Mouse (Mus musculus): ENCODE results near the gene Lamc1. TPM values are rescaled to one million over a fixed set of nuclear protein-coding genes. Genes with fewer than 3 reads are reported as not detected.

Lamc1 gene
- polyA plus RNA-seq, 1 experiment, result 13.0 TPM

DNA sequence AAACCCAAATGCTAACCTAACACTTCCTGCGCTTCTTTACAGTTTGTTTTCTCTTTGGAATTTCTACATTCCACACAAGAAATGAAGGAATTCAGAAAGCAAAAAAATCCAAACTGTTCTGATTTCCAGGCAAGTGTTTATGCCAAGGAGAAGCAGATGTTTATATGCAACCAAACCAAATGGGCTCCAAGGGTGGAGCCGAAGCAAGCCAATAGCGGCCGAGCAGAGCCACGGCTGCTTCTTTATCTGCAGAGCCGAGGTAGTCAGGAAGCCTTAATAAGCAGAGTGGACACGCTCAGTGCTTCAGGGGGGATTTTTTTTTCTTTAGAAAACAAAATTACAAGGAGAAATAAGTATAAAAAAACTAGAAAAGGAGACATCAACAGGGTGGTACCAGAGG is 91.2 kb downstream of the Lamc1 start:
- H3K4me3 ChIP-seq (ENCODE audit: extremely low read depth, insufficient read depth, insufficient read length), result no peak overlapping the region
- H3K27me3 ChIP-seq (ENCODE audit: control insufficient read depth, insufficient read depth, low read length), result no peaks in the 10 kb centered on the region
- no peak overlapping the region for H3K27ac ChIP-seq (ENCODE audit: insufficient read depth, low read length)
- no peaks in the 10 kb centered on the region for H3K4me1 ChIP-seq (ENCODE audit: control insufficient read depth, insufficient read depth, insufficient read length)
- WGBS, result 92% methylated on average over 7 of the region's 7 CpGs
- H3K36me3 ChIP-seq (ENCODE audit: control insufficient read depth, insufficient read depth, low read length), result peaks cover 25% of the 10 kb centered on the region
- no peak for DNase-seq (ENCODE audit: low read depth in 1 of 2, low spot score in 2 of 2)
- TF ChIP-seq CTCF (IDR thresholded peaks at IDR 0.05; ENCODE audit: extremely low read depth, insufficient read depth, insufficient read length, insufficient replicate concordance), result no peak
- TF ChIP-seq POLR2A (IDR thresholded peaks at IDR 0.05; ENCODE audit: low read depth, low read length), result no peak

- no peaks in the 10 kb centered on the region for H3K27me3 ChIP-seq (ENCODE audit: control insufficient read depth, insufficient read depth, low read length)
- H3K36me3 ChIP-seq (ENCODE audit: control insufficient read depth, insufficient read depth, low read length), result peaks cover 20% of the 10 kb centered on the region
- no peaks in the 10 kb centered on the region for H3K4me1 ChIP-seq (ENCODE audit: control insufficient read depth, insufficient read depth, insufficient read length)
- no peak overlapping the region for H3K27ac ChIP-seq (ENCODE audit: insufficient read depth, low read length)
- 79% methylated on average over 4 of the region's 4 CpGs for WGBS
- no peak overlapping the region for H3K4me3 ChIP-seq (ENCODE audit: extremely low read depth, insufficient read depth, insufficient read length)
- DNase-seq (ENCODE audit: low read depth in 1 of 2, low spot score in 2 of 2), result no peak
- TF ChIP-seq CTCF (IDR thresholded peaks at IDR 0.05; ENCODE audit: extremely low read depth, insufficient read depth, insufficient read length, insufficient replicate concordance) (no peak), POLR2A (IDR thresholded peaks at IDR 0.05; ENCODE audit: low read depth, low read length) (no peak)
Observed at GRCm38 (mm10) chr1:153235576-153235975, 97.0 kb downstream of the Lamc1 start.

- H3K4me1 ChIP-seq (ENCODE audit: control insufficient read depth, insufficient read depth, insufficient read length), result no peaks in the 10 kb centered on the region
- no peak overlapping the region for H3K4me3 ChIP-seq (ENCODE audit: extremely low read depth, insufficient read depth, insufficient read length)
- WGBS, result 91% methylated on average over 9 of the region's 9 CpGs
- H3K27ac ChIP-seq (ENCODE audit: insufficient read depth, low read length), result no peak overlapping the region
- TF ChIP-seq POLR2A (IDR thresholded peaks at IDR 0.05; ENCODE audit: low read depth, low read length) (no peak), CTCF (IDR thresholded peaks at IDR 0.05; ENCODE audit: extremely low read depth, insufficient read depth, insufficient read length, insufficient replicate concordance) (no peak)
- H3K27me3 ChIP-seq (ENCODE audit: control insufficient read depth, insufficient read depth, low read length), result no peaks in the 10 kb centered on the region
- H3K36me3 ChIP-seq (ENCODE audit: control insufficient read depth, insufficient read depth, low read length), result peaks cover 16% of the 10 kb centered on the region
- no peak for DNase-seq (ENCODE audit: low read depth in 1 of 2, low spot score in 2 of 2)
Observed at GRCm38 (mm10) chr1:153231681-153232080, 100.9 kb downstream of the Lamc1 start.

DNA sequence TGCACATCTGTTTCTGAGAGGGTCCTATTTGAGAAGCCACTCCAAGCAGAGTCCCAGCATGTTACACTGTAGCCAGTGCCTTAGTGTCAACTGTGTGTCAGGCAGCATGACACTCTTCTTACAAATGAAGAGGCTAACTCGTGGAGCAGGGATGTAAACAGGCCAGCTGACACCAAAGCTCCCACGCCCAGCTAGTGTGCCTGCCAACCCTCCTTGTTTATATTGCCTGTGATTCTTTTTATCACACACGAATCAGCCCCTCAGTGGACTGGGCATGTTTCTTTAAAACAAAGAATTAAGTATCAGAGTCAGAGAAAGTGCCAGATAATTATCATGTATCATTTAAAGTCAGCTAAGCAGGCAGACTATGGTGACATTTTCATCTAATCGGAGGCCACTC is 104.7 kb downstream of the Lamc1 start:
- no peak for DNase-seq (ENCODE audit: low read depth in 1 of 2, low spot score in 2 of 2)
- Histone ChIP-seq H3K27ac (ENCODE audit: insufficient read depth, low read length) (no peak overlapping the region), H3K4me1 (ENCODE audit: control insufficient read depth, insufficient read depth, insufficient read length) (no peaks in the 10 kb centered on the region), H3K36me3 (ENCODE audit: control insufficient read depth, insufficient read depth, low read length) (peaks cover 17% of the 10 kb centered on the region), H3K27me3 (ENCODE audit: control insufficient read depth, insufficient read depth, low read length) (no peaks in the 10 kb centered on the region), H3K4me3 (ENCODE audit: extremely low read depth, insufficient read depth, insufficient read length) (no peak overlapping the region)
- TF ChIP-seq CTCF (IDR thresholded peaks at IDR 0.05; ENCODE audit: extremely low read depth, insufficient read depth, insufficient read length, insufficient replicate concordance) (no peak), POLR2A (IDR thresholded peaks at IDR 0.05; ENCODE audit: low read depth, low read length) (no peak)
- WGBS, result 89% methylated on average over 4 of the region's 4 CpGs

- Histone ChIP-seq H3K4me3 (ENCODE audit: extremely low read depth, insufficient read depth, insufficient read length) (no peak overlapping the region), H3K4me1 (ENCODE audit: control insufficient read depth, insufficient read depth, insufficient read length) (no peaks in the 10 kb centered on the region), H3K36me3 (ENCODE audit: control insufficient read depth, insufficient read depth, low read length) (peaks cover 15% of the 10 kb centered on the region), H3K27ac (ENCODE audit: insufficient read depth, low read length) (no peak overlapping the region), H3K27me3 (ENCODE audit: control insufficient read depth, insufficient read depth, low read length) (no peaks in the 10 kb centered on the region)
- no peak for TF ChIP-seq POLR2A (IDR thresholded peaks at IDR 0.05; ENCODE audit: low read depth, low read length)
- no peak for TF ChIP-seq CTCF (IDR thresholded peaks at IDR 0.05; ENCODE audit: extremely low read depth, insufficient read depth, insufficient read length, insufficient replicate concordance)
- 87% methylated on average over 8 of the region's 8 CpGs for WGBS
- no peak for DNase-seq (ENCODE audit: low read depth in 1 of 2, low spot score in 2 of 2)
Observed at GRCm38 (mm10) chr1:153227096-153227495, 105.5 kb downstream of the Lamc1 start.

DNA sequence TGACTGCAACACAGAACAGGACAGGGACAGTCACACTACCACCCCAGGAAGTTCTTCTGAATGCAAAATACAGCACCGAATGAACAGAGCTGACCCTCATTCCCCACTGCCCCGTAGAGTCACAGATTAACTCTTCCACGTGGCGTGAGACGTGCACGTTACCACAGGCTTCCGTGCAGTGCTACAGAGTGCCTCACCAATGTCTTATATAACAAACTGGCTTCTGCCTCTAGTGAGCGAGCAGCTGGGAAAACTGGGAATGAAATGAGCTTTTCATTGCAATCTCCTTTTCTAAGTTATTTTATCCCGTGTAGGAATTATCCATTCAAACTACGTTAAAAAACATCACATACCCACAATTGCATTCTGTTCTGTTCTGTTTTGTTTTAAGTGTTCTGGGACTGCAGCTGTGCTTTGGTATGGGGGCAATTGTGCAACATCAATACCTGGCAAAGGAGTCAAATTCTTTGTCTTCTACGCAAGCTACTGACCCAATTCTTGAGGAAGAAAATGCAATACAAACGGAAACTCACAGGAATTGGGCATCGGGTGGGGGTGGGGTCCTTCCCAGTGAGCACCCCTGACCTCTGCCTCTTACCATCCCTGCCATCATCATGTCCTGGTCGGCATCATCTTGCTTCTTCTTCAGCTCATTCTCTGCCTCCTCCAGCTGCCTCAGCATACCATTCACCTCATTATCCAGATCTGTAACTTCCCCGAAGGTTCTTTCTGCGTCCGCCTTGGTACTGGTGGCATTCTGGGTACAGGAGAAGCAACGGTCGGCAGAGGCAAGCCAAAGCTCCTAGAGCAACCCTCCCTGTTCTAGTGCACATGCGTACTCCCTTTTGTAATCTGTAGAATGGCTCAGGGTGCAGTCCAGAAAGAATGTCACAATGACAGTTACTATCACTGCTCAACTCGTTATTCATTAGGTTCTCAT is 106.5 kb downstream of the Lamc1 start:
- H3K27ac ChIP-seq (ENCODE audit: insufficient read depth, low read length), result no peak overlapping the region
- WGBS, result 94% methylated on average over 21 of the region's 21 CpGs
- TF ChIP-seq POLR2A (IDR thresholded peaks at IDR 0.05; ENCODE audit: low read depth, low read length) (no peak), CTCF (IDR thresholded peaks at IDR 0.05; ENCODE audit: extremely low read depth, insufficient read depth, insufficient read length, insufficient replicate concordance) (no peak)
- no peaks in the 10 kb centered on the region for H3K27me3 ChIP-seq (ENCODE audit: control insufficient read depth, insufficient read depth, low read length)
- no peak for DNase-seq (ENCODE audit: low read depth in 1 of 2, low spot score in 2 of 2)
- peaks cover 11% of the 10 kb centered on the region for H3K36me3 ChIP-seq (ENCODE audit: control insufficient read depth, insufficient read depth, low read length)
- H3K4me1 ChIP-seq (ENCODE audit: control insufficient read depth, insufficient read depth, insufficient read length), result no peaks in the 10 kb centered on the region
- H3K4me3 ChIP-seq (ENCODE audit: extremely low read depth, insufficient read depth, insufficient read length), result no peak overlapping the region

GRCm38 (mm10) chr1:153224331-153224730 is 108.3 kb downstream of the Lamc1 start:
- Histone ChIP-seq H3K27ac (ENCODE audit: insufficient read depth, low read length) (no peak overlapping the region), H3K36me3 (ENCODE audit: control insufficient read depth, insufficient read depth, low read length) (peaks cover 12% of the 10 kb centered on the region), H3K4me3 (ENCODE audit: extremely low read depth, insufficient read depth, insufficient read length) (no peak overlapping the region), H3K27me3 (ENCODE audit: control insufficient read depth, insufficient read depth, low read length) (no peaks in the 10 kb centered on the region), H3K4me1 (ENCODE audit: control insufficient read depth, insufficient read depth, insufficient read length) (no peaks in the 10 kb centered on the region)
- 88% methylated on average over 5 of the region's 5 CpGs for WGBS
- DNase-seq (ENCODE audit: low read depth in 1 of 2, low spot score in 2 of 2), result no peak
- TF ChIP-seq CTCF (IDR thresholded peaks at IDR 0.05; ENCODE audit: extremely low read depth, insufficient read depth, insufficient read length, insufficient replicate concordance) (no peak), POLR2A (IDR thresholded peaks at IDR 0.05; ENCODE audit: low read depth, low read length) (no peak)

Data from spleen, adult 2 months (tissue).